Comparison of ENCODE assay signal across 8 mouse cellular contexts in genomic region chr12:87147395-87148089, GRCm38 (mm10). TPM values are rescaled to one million over a fixed set of nuclear protein-coding genes. Genes with fewer than 3 reads are reported as not detected.
DNase-seq lines count a peak whose midpoint lies in the region; ATAC-seq lines count a peak whose summit lies in the region.

Gene Pomt2, minus strand, starts transcription at chr12:87147968.

- H3K9me3 ChIP-seq in heart, embryonic 10.5 days: no peaks in the 10 kb centered on the region
- H3K9me3 ChIP-seq in kidney, embryonic 15.5 days (replicated peaks): peaks cover under 1% of the 10 kb centered on the region; the same call in 1 of the 2 replicates

- peaks cover 16% of the 10 kb centered on the region for H3K4me1 ChIP-seq in heart, embryonic 10.5 days
- H3K4me1 ChIP-seq in kidney, embryonic 15.5 days: peaks cover 16% of the 10 kb centered on the region

- no peaks in the 10 kb centered on the region for H3K27me3 ChIP-seq in heart, embryonic 10.5 days (ENCODE audit: insufficient read depth, poor library complexity, severe bottlenecking)
- no peaks in the 10 kb centered on the region for H3K27me3 ChIP-seq in kidney, embryonic 15.5 days

- peak within 1 kb of the TSS; percentile 70 for H3K4me2 ChIP-seq in kidney, embryonic 15.5 days

- peak within 1 kb of the TSS; percentile 75 for H3K9ac ChIP-seq in kidney, embryonic 15.5 days

- DNase-seq in B cell, adult 2 months: peak; percentile 87 to 88
- peak; percentile 99 for DNase-seq in brain, adult 2 months (ENCODE audit: low read depth, low spot score)
- peak; percentile 99 for DNase-seq in heart, embryonic 10.5 days (ENCODE audit: low spot score)
- DNase-seq in liver: peak; percentile 95
- peak; percentile 87 to 92 for DNase-seq in spleen, postnatal 4 days (ENCODE audit: low spot score in 2 of 2)

- H3K4me3 ChIP-seq in heart, embryonic 10.5 days: peak within 1 kb of the TSS; percentile 83
- H3K4me3 ChIP-seq in kidney, embryonic 15.5 days (replicated peaks): peak within 1 kb of the TSS; percentile 94

- under 1% methylated on average over 61 of the region's 61 CpGs for WGBS in heart, embryonic 10.5 days
- under 1% methylated on average over 60 of the region's 61 CpGs for WGBS in kidney, embryonic 15.5 days

- peak; percentile 95 for ATAC-seq in erythroblast, adult 5-6 weeks (replicated peaks; ENCODE audit: low FRiP score, poor library complexity, severe bottlenecking)
- ATAC-seq in kidney, embryonic 15.5 days (replicated peaks; ENCODE audit: low FRiP score): peak; percentile 98
- peak; percentile 90 for ATAC-seq in monocyte, adult 5-6 weeks (replicated peaks; ENCODE audit: insufficient number of reproducible peaks, low FRiP score, low TSS enrichment, poor library complexity, severe bottlenecking)

- peak within 1 kb of the TSS; percentile 99 for H3K27ac ChIP-seq in heart, embryonic 10.5 days
- peak within 1 kb of the TSS; percentile 99 for H3K27ac ChIP-seq in kidney, embryonic 15.5 days

- peaks cover 11% of the 10 kb centered on the region for H3K36me3 ChIP-seq in heart, embryonic 10.5 days
- H3K36me3 ChIP-seq in kidney, embryonic 15.5 days: peaks cover 23% of the 10 kb centered on the region

RNA-seq across cellular contexts. Expression of gene Pomt2, which starts in this region (rescaled TPM):
- total RNA-seq in erythroblast, adult 5-6 weeks (2015; ENCODE audit: low replicate concordance): 0.58 and 2.7 TPM in 2 replicates
- 1.7 and 2.1 TPM in 2 replicates for total RNA-seq in erythroblast, adult 5-6 weeks (2017; ENCODE audit: low replicate concordance)
- polyA plus RNA-seq in heart, embryonic 10.5 days (2016; fragmentation: Nextera tagmentation; extraction: Ambion mirVana): 16.1 and 16.3 TPM in 2 replicates
- 18.5 and 19.0 TPM in 2 replicates for polyA plus RNA-seq in kidney, embryonic 15.5 days (2015; fragmentation: Nextera tagmentation; extraction: Ambion mirVana)
- 2.7 to 5.7 TPM (median 4.5 TPM) in 3 replicates for total RNA-seq in monocyte, adult 5-6 weeks (2017)

Comparison
In these comparisons a context has a peak if more than half of its experiments do, and no peak if none do; other contexts are left out.
1. Peak in every context shown above with its lines: DNase-seq, ATAC-seq, H3K4me3 ChIP-seq and H3K27ac ChIP-seq.